Mouse (Mus musculus): ENCODE measurements at regions not wholly inside any gene's neighbourhood (a gene's known extent, or its start where the extent isn't known, plus 50 kb on each side); places are given as distances from the start of the nearest gene placed in this dataset.

DNA sequence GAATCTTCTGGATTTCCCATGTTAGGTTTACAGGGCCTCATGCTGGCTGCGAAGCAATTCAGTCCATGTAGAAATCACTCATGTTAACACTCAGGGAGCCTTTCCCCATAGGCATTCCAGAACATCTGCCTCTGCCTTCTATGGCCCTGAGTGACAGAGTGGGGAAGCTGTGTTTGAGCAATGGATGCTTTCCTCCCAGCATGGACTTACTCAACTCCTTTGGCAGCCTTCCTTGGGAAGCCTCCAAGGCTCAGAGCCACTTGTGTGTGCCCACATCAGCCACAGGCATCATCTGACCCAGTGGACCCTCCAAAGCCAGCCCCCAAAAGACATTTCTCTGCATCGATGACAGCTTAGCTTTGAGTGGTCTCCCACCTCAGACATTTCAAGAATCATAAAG lies 318.8 kb downstream of the Rps29 start:
- TF ChIP-seq CTCF (IDR thresholded peaks at IDR 0.05; ENCODE audit: borderline replicate concordance, insufficient read depth, low read length) (no peak), POLR2A (IDR thresholded peaks at IDR 0.05; ENCODE audit: low read depth, low read length) (no peak)
